ENCODE assay signal across 8 mouse cellular contexts in the genomic region with DNA sequence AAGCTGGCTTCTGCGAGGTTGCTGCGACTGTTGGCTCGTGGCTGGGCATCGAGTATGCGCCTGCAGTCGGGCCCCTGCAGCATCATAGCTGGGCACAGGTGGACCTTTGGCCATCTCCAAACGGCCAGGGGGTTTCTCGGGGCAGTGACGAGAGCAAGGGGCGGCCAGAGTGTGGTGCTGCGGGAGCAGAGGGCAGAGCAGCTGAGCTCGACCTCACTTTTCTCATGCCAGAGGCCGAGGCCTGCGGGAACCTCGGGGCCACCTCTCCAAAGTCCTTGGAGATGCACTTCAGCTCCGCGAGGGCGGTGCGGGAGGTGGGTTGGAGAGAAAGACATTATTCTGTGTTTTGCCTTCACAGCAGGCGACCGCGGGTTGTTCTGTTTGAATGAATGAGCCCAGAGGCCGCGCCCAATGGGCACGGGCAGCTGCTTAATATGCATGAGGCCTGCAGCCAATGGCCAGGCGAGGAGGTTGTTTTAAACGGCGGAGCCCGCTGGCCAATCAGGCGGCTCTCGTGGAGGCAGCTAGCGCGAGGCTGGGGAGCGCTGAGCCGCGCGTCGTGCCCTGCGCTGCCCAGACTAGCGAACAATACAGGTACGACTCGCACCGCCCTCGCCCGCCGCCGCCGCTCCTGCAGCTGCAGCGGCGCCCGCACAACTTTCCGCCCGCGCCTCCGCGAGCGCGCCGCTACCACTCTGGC. TPM values are rescaled to one million over a fixed set of nuclear protein-coding genes. Genes with fewer than 3 reads are reported as not detected.
DNase-seq lines count a peak whose midpoint lies in the region; ATAC-seq and TF ChIP-seq lines count a peak whose summit lies in the region.

TSS of gene Hmgb3 (plus strand) at position 504 of the 700 bp plus-strand sequence.

- TF ChIP-seq CTCF in bone marrow, adult 2 months (IDR thresholded peaks at IDR 0.05; ENCODE audit: control insufficient read depth, insufficient read depth, low read length), result no peak

- H3K4me1 ChIP-seq in bone marrow, adult 2 months (ENCODE audit: control insufficient read depth, insufficient read depth, low read length), result no peaks in the 10 kb centered on the region
- 0 out of 2 replicates have a peak, but pooled peaks cover 3% of the 10 kb centered on the region for H3K4me1 ChIP-seq in embryonic facial prominence, embryonic 15.5 days
- H3K4me1 ChIP-seq in kidney, embryonic 14.5 days (ENCODE audit: control insufficient read depth, insufficient read depth, low read length), result no peaks in the 10 kb centered on the region
- H3K4me1 ChIP-seq in limb, embryonic 15.5 days, result 0 out of 2 replicates have a peak, but pooled peaks cover 2% of the 10 kb centered on the region

- H3K27me3 ChIP-seq in embryonic facial prominence, embryonic 15.5 days, result no peaks in the 10 kb centered on the region
- H3K27me3 ChIP-seq in kidney, embryonic 14.5 days (ENCODE audit: control insufficient read depth, insufficient read depth, low read length), result no peaks in the 10 kb centered on the region
- H3K27me3 ChIP-seq in limb, embryonic 15.5 days, result no peaks in the 10 kb centered on the region

- no peaks in the 10 kb centered on the region for H3K9me3 ChIP-seq in embryonic facial prominence, embryonic 15.5 days (replicated peaks)
- no peaks in the 10 kb centered on the region for H3K9me3 ChIP-seq in kidney, embryonic 14.5 days (ENCODE audit: control insufficient read depth, low read length)
- H3K9me3 ChIP-seq in limb, embryonic 15.5 days, result no peaks in the 10 kb centered on the region

- H3K27ac ChIP-seq in bone marrow, adult 2 months (ENCODE audit: control insufficient read depth, insufficient read depth, low read depth, low read length, poor library complexity), result peak within 1 kb of the TSS; percentile 89
- peak within 1 kb of the TSS; percentile 93 for H3K27ac ChIP-seq in embryonic facial prominence, embryonic 15.5 days (replicated peaks)
- peak within 1 kb of the TSS; percentile 95 for H3K27ac ChIP-seq in kidney, embryonic 14.5 days (ENCODE audit: low read depth, low read length)
- H3K27ac ChIP-seq in limb, embryonic 15.5 days, result peak within 1 kb of the TSS; percentile 92

- peak within 1 kb of the TSS; percentile 62 for H3K9ac ChIP-seq in embryonic facial prominence, embryonic 15.5 days
- peak within 1 kb of the TSS; percentile 91 for H3K9ac ChIP-seq in kidney, embryonic 14.5 days (ENCODE audit: low read depth, low read length)
- peak within 1 kb of the TSS; percentile 57 for H3K9ac ChIP-seq in limb, embryonic 15.5 days

- peak; percentile 88 for DNase-seq in 416B (ENCODE audit: low read depth)
- peak; percentile 75 to 79 for DNase-seq in heart, adult 9 months (ENCODE audit: low spot score in 2 of 2)
- DNase-seq in monocyte, adult 2 months (ENCODE audit: low read depth in 1 of 2, low spot score in 2 of 2), result peak; percentile 45 to 53
- DNase-seq in spleen, postnatal 36 days (ENCODE audit: low spot score in 2 of 2), result peak; percentile 83 to 85

- peak within 1 kb of the TSS; percentile 61 for H3K4me2 ChIP-seq in embryonic facial prominence, embryonic 15.5 days (replicated peaks)
- peak within 1 kb of the TSS; percentile 52 for H3K4me2 ChIP-seq in kidney, embryonic 14.5 days (replicated peaks; ENCODE audit: low read depth, low read length)
- peak within 1 kb of the TSS; percentile 69 for H3K4me2 ChIP-seq in limb, embryonic 15.5 days

- 9% methylated on average over 44 of the region's 59 CpGs for WGBS in bone marrow, adult 2 months
- 16% methylated on average over 59 of the region's 59 CpGs for WGBS in embryonic facial prominence, embryonic 15.5 days
- WGBS in kidney, embryonic 14.5 days, result 35% methylated on average over 58 of the region's 59 CpGs
- 23% methylated on average over 54 of the region's 59 CpGs for WGBS in limb, embryonic 15.5 days

- peak within 1 kb of the TSS; percentile 79 for H3K4me3 ChIP-seq in bone marrow, adult 2 months (replicated peaks; ENCODE audit: control insufficient read depth, low read depth, low read length)
- H3K4me3 ChIP-seq in embryonic facial prominence, embryonic 15.5 days (replicated peaks), result peak within 1 kb of the TSS; percentile 64
- peak within 1 kb of the TSS; percentile 68 for H3K4me3 ChIP-seq in kidney, embryonic 14.5 days (ENCODE audit: low read length)
- peak within 1 kb of the TSS; percentile 63 for H3K4me3 ChIP-seq in limb, embryonic 15.5 days

- no peaks in the 10 kb centered on the region for H3K36me3 ChIP-seq in embryonic facial prominence, embryonic 15.5 days
- H3K36me3 ChIP-seq in kidney, embryonic 14.5 days (ENCODE audit: control insufficient read depth, insufficient read depth, low read length), result peaks cover 3% of the 10 kb centered on the region; the same call in 1 of the 2 replicates
- H3K36me3 ChIP-seq in limb, embryonic 15.5 days, result 0 out of 2 replicates have a peak, but pooled peaks cover under 1% of the 10 kb centered on the region

- TF ChIP-seq POLR2A in bone marrow, adult 2 months (IDR thresholded peaks at IDR 0.05; ENCODE audit: borderline replicate concordance, control insufficient read depth, low read depth, low read length), result peak; percentile 81; the same call in 1 of the 2 replicates

- ATAC-seq in embryonic facial prominence, embryonic 15.5 days (ENCODE audit: insufficient number of reproducible peaks, low FRiP score, low TSS enrichment, low read depth), result peak; percentile 97
- peak; percentile 97 for ATAC-seq in kidney, embryonic 14.5 days (ENCODE audit: low FRiP score, low TSS enrichment)
- ATAC-seq in limb, embryonic 15.5 days (ENCODE audit: insufficient number of reproducible peaks, low FRiP score, low TSS enrichment, low read depth), result peak; percentile 96

RNA-seq across cellular contexts. Expression of gene Hmgb3, which starts in this region (rescaled TPM):
- polyA plus RNA-seq in bone marrow, adult 2 months (2011; ENCODE audit: insufficient read depth, insufficient read length, low replicate concordance, missing spikeins), result 134 and 162 TPM in 2 replicates
- 196 and 201 TPM in 2 replicates for polyA plus RNA-seq in embryonic facial prominence, embryonic 15.5 days (2015; fragmentation: Nextera tagmentation; extraction: Ambion mirVana)
- 317 and 331 TPM in 2 replicates for polyA plus RNA-seq in kidney, embryonic 14.5 days (2014; fragmentation: Nextera tagmentation; extraction: Ambion mirVana)
- polyA plus RNA-seq in limb, embryonic 15.5 days (2015; fragmentation: Nextera tagmentation; extraction: Ambion mirVana), result 185 and 192 TPM in 2 replicates

Comparison
In these comparisons a context has a peak if more than half of its experiments do, and no peak if none do; other contexts are left out.
1. Peak in every context shown above with its lines: DNase-seq, ATAC-seq, H3K4me3 ChIP-seq and H3K27ac ChIP-seq.